Mouse (Mus musculus) thymus, postnatal 0 days (tissue): Measurements from ENCODE around the gene Taf1a. TPM values are rescaled to one million over a fixed set of nuclear protein-coding genes. Genes with fewer than 3 reads are reported as not detected.
"Not testable (repeated sequence)": the region's sequence is repeated elsewhere in the genome, so short reads cannot be mapped to it uniquely, and the experiment has no call there.

Source experiments
- DNase-seq: peaks from one replicate; pipeline ENCODE4 v3.0.0-alpha.2; 2015; ENCODE audit warnings: low spot score
- polyA plus RNA-seq: library from polyadenylated mRNA; unstranded; fragments of >200 nt; fragmentation: Nextera tagmentation; extraction: Ambion mirVana; gene quantifications from 2 replicates; pipeline ENCODE4 v1.2.1, GENCODE M21; 2015

The Taf1a gene
- 18.3 and 22.0 TPM in 2 replicates for polyA plus RNA-seq

- DNase-seq: peak; percentile 96
These were observed at the start of gene Taf1a for GRCm38 (mm10) chr1:183388426-183389406. Taf1a (plus strand) TSS chr1:183388981.

- not testable (repeated sequence) for DNase-seq
These were observed 45.9 kb upstream of the Taf1a start for GRCm38 (mm10) chr1:183342902-183343301.

GRCm38 (mm10) chr1:183344886-183345816 is 43.6 kb upstream of the Taf1a start:
- peak; percentile 94 for DNase-seq

GRCm38 (mm10) chr1:183345817-183346195 is 43.0 kb upstream of the Taf1a start:
- DNase-seq: no peak

- DNase-seq: peak; percentile 75
These were observed 38.9 kb upstream of the Taf1a start for GRCm38 (mm10) chr1:183349840-183350239.

GRCm38 (mm10) chr1:183358901-183359300 is 29.9 kb upstream of the Taf1a start:
- DNase-seq: no peak

- DNase-seq: no peak
These were observed 26.5 kb upstream of the Taf1a start for GRCm38 (mm10) chr1:183362301-183362700.

- DNase-seq: no peak
These were observed 25.8 kb upstream of the Taf1a start for GRCm38 (mm10) chr1:183362729-183363576.

GRCm38 (mm10) chr1:183363577-183363867 is 25.3 kb upstream of the Taf1a start:
- DNase-seq: no peak

- DNase-seq: no peak
These were observed 22.4 kb upstream of the Taf1a start for GRCm38 (mm10) chr1:183366361-183366760.

GRCm38 (mm10) chr1:183368601-183369400 is 20.0 kb upstream of the Taf1a start:
- peak; percentile 39 for DNase-seq

GRCm38 (mm10) chr1:183369427-183370014 is 19.3 kb upstream of the Taf1a start, which contains the start of gene Mia3:
Mia3 (minus strand) TSS chr1:183369553.
- peak; percentile 95 for DNase-seq

- DNase-seq: no peak
These were observed 14.1 kb upstream of the Taf1a start for GRCm38 (mm10) chr1:183374728-183375127.

GRCm38 (mm10) chr1:183377045-183377444 is 11.7 kb upstream of the Taf1a start:
- DNase-seq: no peak

- DNase-seq: no peak
These were observed 10.3 kb upstream of the Taf1a start for GRCm38 (mm10) chr1:183378321-183378941.

- not testable (repeated sequence) for DNase-seq
These were observed 9.4 kb upstream of the Taf1a start for GRCm38 (mm10) chr1:183379376-183379775.

- no peak for DNase-seq
These were observed 7.0 kb upstream of the Taf1a start for GRCm38 (mm10) chr1:183381816-183382215.

- DNase-seq: no peak
These were observed 6.2 kb upstream of the Taf1a start for GRCm38 (mm10) chr1:183382621-183383020.

GRCm38 (mm10) chr1:183387421-183387820 is 1.4 kb upstream of the Taf1a start:
- DNase-seq: not testable (repeated sequence)
